Mouse (Mus musculus): Measurements from ENCODE around the gene Vps13d.

Gene Vps13d

DNA sequence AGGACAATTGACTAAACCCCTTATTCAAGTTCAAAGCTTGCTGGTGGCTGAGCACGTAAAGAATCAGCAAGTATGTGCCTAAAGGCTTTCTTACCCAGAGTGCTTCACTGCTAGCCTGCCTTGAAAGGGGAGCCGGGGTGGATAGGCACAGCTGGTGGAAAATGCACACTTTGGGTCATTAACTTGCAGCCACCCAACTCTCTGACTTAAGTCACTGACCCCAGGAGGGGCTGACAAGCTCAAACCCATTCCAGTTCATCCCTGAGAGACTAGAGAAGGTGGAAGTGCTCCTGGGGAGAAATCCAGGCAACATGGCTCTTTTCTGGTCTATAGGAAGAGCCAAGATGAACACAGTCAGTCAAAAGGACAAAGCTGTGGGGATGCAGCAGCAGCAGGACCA is 219.3 kb downstream of the Vps13d start:
- DNase-seq (ENCODE audit: low spot score), result no peak

GRCm38 (mm10) chr4:144974458-144974857 is 220.3 kb downstream of the Vps13d start:
- DNase-seq (ENCODE audit: low spot score), result no peak

- DNase-seq (ENCODE audit: low spot score), result no peak
Measured at GRCm38 (mm10) chr4:144972948-144973720, 221.7 kb downstream of the Vps13d start.

DNA sequence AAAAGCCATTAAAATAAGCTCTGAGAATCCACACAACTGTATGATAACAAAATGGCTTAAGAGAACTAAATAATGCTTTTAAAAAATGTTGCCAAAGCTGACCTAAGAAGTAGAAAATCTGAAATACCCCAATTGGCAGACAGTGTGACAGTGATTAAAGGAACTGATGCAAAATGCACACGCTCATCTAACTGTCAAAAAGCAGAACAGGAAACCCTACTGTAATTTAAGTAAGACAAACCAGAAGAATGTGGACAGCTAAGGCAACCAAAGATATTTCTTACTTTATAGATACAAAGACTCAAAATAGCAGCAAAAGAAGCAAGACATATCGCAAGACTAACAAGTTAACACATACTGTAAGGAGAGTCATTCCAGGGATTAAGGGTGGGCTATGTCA is 223.8 kb downstream of the Vps13d start:
- DNase-seq (ENCODE audit: low spot score), result no peak

DNA sequence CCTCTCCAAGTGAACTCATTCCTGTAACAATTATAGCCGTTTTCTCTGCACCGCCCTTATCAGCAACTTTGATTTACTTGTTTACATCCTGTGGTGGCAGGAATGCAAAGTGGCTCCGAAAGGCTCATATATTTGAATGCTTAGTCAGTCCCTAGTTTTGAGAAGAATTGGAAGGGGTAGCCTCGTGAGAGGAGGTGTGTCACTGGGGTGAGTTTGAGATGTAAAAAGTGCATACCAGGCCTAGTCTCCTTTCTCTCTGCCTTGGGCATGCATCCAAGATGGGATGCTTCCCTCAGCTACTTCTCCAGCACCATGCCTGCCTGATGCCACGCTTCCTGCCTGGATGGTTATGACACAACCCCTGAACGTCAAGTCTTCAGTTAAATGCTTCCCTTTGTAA is 225.8 kb downstream of the Vps13d start:
- no peak for DNase-seq (ENCODE audit: low spot score)

DNA sequence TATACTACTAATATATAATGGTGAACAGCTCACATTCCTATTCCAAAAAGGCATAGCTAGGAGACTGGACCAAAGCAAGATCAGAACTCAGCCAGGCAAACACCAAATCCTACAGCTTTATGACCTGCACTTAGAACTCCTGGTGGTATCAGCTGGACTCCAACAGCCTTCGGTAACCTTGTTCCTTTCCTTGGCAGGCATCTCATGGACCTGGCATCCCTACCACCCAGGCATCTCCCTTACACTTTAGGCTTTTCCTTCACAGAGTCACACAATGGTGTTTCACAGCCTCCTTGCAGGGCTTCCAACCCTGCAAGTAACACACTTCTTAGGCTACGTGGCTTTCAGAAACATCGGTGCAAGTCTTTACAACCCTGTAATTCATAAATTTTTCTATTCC is 226.4 kb downstream of the Vps13d start:
- DNase-seq (ENCODE audit: low spot score), result no peak

GRCm38 (mm10) chr4:144965255-144965654 is 229.6 kb downstream of the Vps13d start:
- DNase-seq (ENCODE audit: low spot score), result no peak

- no peak for DNase-seq (ENCODE audit: low spot score)
Measured at GRCm38 (mm10) chr4:144961696-144962095, 233.1 kb downstream of the Vps13d start.

DNA sequence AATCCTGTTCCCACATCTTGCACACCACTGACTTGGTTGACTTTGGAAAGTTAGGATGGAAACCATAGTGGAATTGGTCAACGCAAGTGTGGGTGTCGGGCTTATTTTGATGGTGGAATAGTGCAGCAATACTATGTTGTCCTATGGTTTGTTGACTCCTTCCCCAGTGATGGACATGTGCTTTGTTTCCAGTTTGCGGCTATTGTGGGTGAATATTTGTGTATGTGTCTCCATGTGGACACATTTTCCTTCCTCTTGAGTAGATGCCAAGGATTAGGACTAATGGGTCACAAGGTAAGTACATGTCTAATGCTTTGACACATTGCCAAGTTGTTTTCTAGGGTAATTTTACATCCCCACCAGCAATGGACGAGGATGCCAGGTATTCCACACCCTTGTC is 233.6 kb downstream of the Vps13d start:
- no peak for DNase-seq (ENCODE audit: low spot score)

- DNase-seq (ENCODE audit: low spot score), result no peak
Measured at GRCm38 (mm10) chr4:144960188-144960904, 234.5 kb downstream of the Vps13d start.

GRCm38 (mm10) chr4:144957721-144958120 is 237.1 kb downstream of the Vps13d start:
- DNase-seq (ENCODE audit: low spot score), result no peak

- no peak for DNase-seq (ENCODE audit: low spot score)
Measured at GRCm38 (mm10) chr4:144957186-144957585, 237.6 kb downstream of the Vps13d start.

- DNase-seq (ENCODE audit: low spot score), result no peak
Measured at GRCm38 (mm10) chr4:144956293-144956692, 238.5 kb downstream of the Vps13d start.

DNA sequence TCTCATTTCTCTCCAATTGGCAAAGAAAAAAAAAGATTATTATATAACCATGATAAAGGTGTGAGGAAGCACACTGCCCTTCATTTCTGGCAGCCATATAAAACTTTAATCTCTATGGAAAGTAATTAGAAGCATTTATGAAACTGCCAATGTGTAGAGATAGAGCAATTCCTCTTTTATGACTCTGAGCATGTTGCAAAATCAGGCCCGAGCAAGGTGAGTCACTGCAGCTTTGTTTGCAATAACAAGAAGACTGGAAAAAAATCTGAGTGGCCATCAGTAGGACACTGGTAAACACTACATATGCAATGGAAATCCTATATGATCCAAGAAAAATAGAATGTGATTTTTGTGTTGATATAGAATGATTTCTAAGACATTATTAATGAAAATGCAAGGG is 238.9 kb downstream of the Vps13d start:
- DNase-seq (ENCODE audit: low spot score), result no peak

- DNase-seq (ENCODE audit: low spot score), result no peak
Measured at GRCm38 (mm10) chr4:144953421-144953820, 241.4 kb downstream of the Vps13d start.

DNA sequence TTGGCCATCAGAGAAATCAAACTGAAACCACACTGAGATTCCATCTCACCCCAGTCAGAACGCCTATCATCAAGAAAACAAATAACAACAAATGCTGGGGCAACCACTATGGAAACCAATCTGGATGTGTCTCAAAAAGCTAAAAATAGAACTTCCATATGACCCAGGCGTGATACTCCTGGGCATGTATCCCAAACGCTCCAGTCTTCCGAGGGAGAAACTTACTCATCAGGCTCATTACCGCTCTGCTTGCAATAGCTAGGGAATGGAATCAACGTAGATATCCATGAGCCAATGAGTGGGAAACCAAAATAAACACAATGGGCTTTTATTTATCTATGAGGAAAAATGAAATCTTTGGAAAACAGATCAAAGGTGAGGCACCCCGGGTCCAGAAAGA is 242.9 kb downstream of the Vps13d start:
- no peak for DNase-seq (ENCODE audit: low spot score)

- DNase-seq (ENCODE audit: low spot score), result no peak
Measured at GRCm38 (mm10) chr4:144950883-144951282, 243.9 kb downstream of the Vps13d start.

DNA sequence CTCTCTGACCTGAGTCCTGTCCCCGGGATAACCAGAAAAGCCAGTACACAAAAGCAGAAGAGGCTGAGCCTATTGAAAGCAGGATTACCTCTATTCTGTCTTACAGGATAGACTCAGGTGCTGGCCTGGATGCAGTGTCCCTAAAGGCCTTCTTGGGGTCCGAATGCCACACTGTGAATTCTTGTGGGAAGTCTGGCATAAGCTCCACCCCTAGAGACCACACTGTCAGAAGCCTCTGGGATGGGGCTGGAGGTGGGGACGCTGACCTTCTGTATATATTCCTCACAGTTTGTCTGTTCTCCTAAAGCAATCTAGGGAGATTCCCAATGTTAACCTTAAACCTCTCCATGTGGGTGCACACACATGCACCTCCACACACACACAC is 244.5 kb downstream of the Vps13d start:
- no peak for DNase-seq (ENCODE audit: low spot score)

DNA sequence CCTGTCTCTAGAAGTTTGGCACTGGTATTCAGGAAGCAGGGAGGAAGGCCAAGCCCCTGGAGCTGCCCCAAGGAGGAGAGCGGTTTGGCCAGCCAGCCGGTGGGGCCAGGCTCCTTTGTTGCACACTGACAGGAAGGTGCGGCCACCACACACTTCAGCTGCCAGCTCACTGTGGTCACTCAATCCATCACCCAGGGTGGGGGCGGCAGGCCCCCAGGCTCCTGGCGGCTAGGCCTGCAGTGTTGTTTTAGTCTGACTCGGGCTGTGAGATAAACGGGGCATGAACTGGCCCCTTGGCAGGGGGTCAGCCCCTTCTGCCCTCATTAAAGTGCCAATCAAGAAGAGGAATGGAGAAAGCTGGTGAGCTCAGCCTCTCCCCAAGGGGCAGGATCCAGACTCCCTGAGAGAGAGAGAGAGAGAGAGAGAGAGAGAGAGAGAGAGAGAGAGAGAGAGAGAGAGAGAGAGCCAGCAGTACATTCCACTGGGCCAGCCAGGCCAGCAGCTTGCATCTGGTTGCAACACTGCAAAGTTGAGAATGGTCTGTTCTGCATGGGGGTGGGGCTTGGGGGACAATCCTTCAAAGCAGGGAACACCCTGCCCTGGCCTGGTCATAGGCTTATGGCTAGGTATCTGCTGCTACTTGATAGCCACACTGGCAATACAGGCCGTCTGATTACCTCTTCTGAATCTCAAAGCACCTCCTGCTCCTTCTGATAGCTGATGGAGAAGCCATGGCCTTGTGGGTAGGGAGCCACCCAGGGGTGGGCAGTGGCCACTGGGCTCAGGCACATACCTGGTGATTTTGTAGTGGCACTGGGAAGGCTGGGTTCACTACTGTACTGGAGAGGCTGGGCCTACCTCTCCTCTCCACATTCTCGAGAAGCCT is 245.1 kb downstream of the Vps13d start:
- DNase-seq (ENCODE audit: low spot score), result no peak

GRCm38 (mm10) chr4:144947738-144948390 is 246.9 kb downstream of the Vps13d start:
- no peak for DNase-seq (ENCODE audit: low spot score)

DNA sequence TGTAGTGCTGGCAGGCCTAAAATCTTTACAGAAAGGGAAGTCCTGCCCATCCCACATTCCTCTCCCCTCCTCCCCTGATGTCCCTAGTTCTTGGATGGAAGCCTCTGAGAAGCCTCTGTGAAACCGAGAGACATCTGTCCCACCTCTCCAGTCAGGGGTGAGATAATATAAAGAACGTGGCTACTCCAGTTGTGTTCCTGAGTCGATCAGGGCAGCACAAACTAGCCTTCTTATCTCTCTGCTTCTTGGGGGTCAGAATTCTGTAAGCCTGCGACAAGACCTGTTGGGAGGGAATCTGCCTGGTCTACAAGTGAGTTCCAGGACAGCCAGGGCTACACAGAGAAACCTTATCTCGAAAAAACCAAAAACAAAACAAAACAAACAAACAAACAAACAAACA is 251.5 kb downstream of the Vps13d start:
- no peak for DNase-seq (ENCODE audit: low spot score)

- no peak for DNase-seq (ENCODE audit: low spot score)
Measured at GRCm38 (mm10) chr4:144942433-144942832, 252.4 kb downstream of the Vps13d start.
